Mouse (Mus musculus): ENCODE data around the gene Gm48552.

Gm48552 gene

DNA sequence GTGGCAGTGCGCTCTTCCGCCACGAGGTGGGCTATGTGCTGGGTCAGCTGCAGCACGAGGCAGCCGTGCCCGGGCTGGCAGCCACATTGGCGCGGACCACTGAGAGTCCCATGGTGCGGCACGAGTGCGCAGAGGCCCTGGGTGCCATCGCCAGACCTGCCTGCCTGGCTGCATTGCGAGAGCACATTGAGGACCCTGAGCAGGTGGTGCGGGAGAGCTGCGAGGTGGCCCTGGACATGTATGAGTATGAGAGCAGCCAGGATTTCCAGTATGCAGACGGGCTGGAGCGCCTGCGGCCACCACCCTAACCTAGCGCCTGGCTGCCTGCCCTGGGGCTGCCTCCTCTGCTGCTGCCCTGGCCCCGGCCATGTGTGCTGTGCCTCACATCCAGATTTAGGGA is 1.1 kb upstream of the Gm48552 start:
- DNase-seq (ENCODE audit: low spot score) = no peak

DNA sequence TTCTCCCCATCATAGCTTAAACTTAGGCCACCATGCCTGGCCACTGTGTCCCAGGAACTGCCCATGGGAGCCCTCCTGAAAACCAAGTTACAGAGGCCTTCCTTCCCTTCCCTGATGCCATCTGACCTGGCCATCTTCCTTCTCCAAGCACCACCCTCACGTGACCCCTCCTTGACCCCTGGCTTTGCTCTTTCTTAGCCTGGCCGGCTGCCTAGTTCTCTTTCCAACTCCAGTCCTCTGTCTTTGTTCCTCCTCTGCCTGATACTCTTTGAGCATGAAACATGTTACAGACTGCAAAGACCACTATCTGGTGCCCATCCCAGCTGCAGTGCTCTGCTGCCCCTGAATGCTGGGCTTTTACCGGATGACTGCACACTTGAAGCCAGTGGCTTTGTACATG is 568 bp downstream of the Gm48552 start:
- DNase-seq (ENCODE audit: low spot score) = no peak

DNA sequence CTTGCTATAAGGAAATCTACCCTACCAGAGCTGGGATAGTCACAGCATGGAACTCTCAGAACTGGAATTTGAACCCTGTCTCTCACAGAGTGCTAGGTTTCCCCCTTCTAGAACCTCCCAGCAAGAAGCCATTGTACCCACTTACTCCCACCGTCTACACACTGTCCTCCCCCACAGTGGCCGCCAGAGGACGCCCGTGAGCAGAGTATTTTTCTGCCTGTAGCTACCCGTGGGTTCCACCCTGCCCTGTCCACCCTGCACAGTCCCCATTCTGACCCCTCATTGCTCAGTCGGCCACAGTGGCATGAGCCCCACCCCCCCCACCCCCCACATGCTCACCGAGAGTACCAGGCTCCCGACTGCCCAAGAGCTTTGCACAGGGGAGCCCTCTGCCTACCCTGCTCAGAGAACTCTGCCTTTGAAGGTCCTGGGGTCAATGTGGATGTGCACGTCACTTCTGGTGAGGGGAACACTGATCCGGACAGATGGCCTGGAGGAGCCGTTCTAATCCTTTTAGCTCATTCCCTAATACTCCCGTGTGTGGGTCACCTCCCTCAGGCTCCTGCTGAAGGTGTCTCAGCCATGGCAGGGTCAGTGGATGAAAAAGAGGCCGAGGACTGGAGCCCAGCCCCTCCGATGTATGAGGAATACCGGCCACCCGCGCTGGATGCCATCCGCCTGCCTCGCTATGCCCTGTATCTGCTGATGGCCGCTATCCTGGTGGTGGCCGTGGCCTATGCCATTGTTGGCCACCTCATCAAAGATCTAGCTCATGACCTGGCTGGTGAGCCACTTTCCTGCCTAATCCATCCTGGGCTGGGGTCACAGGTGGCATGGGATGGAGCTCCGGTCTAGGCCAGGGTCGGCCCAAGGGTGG is 1.2 kb downstream of the Gm48552 start:
- peak; percentile 73 for DNase-seq (ENCODE audit: low spot score)

DNA sequence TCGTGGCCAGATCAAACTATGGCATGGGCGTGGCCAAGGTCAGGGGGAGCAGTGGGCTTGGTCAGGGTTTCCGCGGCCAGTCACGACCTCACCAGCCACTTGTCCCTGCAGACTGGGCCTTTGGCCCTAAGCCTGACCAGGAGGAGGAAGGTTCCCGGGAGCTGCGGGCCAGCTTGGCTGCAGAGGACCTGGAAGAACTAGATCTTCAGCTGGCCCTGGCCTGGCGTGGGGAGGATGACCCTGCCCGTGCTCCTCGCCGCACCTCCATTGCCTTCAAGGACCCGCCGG is 1.8 kb downstream of the Gm48552 start:
- no peak for DNase-seq (ENCODE audit: low spot score)

DNA sequence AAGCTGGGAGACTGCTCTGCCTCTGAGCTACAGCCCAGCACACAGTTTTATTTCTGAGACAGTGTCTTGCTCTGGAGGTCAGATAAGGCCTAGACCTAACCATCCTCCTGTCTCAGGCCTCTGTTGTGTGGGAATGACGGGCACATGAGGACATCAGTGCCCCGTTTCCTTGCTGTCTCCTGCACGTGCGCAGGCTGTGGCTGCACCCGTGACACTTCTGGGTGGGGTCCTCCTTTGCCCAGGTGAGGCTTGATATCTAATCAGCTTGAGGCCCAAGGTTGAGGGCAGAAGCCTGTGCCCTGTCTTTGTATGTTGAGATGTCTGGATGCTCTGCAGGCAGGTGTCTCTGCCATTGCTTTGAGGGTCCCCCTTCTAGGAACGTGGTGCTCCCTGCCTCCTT is 3.5 kb downstream of the Gm48552 start:
- no peak for DNase-seq (ENCODE audit: low spot score)

DNA sequence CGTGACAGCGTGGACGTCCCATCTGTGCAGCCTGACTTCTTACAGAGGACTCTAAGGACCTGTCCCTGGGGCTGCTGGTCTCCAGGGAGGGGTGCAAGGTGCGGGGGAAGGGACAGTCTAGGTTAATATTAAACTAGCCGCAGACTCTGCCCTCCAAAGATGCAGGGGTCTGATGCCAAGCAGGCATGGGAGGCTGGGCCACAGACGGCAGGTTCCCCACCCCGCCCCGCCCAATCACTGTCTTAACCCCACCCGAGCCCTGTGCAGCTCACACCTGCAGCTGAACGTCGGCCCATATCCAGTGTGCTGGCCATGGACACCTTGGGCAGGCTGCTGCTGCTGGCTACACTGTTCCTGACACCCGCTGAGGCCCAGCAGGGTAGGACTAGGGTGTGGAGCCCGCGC is 4.0 kb downstream of the Gm48552 start, which contains the start of gene Smim24:
TSS of gene Smim24 (plus strand) at position 271 of the 405 bp plus-strand sequence.
- no peak for DNase-seq (ENCODE audit: low spot score)

DNA sequence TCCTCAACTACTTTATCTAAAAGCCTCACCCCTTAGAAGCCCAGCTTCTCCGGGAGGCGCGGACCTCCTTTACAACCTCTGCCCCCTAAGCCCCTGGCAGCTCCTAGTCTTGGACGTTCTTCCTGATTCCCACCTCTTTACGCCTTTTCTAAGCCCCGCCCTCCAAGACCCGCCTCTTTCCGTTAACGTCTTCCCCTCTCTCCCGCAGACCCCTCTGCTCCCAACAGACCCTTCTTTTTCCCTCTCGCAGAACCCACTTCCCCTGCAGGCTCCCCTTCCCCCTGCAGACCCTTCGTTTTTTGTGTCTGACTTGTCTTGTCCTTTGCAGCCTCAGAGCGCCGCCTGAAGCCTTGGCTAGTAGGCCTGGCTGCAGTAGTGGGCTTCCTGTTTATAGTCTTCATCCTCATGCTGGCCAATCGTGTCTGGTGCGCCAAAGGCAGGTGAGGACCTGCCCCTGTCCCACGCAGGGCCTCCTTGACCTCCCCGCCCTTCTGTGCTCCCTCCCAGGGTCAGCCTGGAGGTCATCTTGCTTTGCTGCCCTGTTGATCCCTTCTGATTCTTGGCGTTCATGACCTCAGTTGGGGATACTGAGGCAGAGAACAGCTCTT is 4.8 kb downstream of the Gm48552 start:
- no peak for DNase-seq (ENCODE audit: low spot score)

DNA sequence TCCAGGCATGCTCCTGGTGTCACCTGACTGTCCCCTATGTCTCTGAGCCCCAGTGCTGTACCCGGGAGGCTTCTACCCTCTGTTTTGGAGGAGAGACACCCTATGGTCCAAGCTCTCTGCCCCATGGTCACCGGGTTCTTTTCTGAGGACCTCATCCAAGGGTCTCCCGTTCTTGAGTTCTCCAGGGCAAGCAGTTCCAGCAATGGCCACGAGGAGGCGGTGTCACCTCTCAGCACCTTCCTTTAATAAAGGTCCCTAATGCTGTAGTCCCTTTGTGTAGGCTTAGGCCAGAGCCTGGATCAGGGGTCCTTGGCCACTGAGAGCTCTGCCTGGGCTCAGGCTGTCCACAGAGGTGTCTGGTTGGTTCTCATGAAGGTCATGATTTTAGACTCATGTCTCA is 6.3 kb downstream of the Gm48552 start:
- DNase-seq (ENCODE audit: low spot score) = peak; percentile 64

DNA sequence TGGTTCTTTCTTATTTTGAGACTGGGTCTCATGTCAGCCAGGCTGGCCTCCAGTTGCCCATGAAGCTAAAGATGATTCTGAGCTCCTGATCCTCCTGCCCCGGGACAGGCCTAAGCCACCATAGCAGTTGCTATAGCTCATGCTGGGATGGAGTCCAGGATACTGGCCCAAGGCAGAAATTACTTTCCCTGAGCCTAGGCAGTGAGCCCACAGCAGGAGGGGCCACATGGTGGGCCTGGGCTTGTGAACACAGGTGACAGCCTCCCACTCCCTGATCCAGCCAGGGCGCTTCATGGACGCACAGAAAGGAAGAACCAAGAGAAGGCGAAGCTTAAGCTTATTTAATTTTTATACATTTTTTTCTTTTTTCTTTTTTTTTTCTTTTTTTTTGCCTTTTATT is 7.1 kb downstream of the Gm48552 start:
- DNase-seq (ENCODE audit: low spot score) = no peak

DNA sequence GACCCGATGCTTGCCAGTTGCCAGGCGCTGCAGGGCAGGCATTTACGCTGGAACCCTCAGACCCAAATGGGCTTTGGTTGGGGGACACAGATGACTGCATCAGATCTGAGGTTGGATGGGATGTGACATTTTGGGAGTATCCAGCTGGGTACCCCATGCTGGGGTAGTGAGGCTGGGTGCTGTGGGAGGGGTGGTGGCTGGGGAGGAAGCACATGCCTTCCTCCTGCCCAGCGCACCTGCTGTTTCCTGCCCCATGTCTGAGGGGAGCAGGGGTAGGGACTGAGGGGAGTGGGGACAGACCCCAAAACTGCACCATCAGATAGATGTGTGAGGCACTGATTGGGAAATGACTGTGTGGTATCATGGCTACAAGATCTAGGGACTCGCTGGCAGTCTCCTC is 7.9 kb downstream of the Gm48552 start:
- DNase-seq (ENCODE audit: low spot score) = no peak

DNA sequence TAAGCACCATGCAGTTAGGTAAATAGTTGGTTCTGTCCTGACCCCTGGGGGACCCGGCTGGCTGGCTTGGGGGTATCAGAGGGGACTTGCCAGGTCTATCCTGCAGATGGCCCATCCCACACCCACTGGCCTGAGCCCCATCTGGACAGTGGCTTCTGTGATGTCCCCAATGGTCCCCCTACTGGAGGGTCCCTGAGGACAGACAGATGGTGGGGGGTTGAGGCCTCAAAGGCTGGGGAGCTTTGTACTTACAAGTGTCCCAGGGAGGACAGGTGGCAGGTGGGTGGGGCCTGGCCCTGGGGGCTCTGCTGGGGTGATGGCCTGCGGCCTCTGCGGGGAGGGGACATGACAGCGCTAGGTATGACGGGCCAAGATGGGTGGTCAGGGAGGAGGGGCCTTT is 10.5 kb downstream of the Gm48552 start:
- DNase-seq (ENCODE audit: low spot score) = no peak

DNA sequence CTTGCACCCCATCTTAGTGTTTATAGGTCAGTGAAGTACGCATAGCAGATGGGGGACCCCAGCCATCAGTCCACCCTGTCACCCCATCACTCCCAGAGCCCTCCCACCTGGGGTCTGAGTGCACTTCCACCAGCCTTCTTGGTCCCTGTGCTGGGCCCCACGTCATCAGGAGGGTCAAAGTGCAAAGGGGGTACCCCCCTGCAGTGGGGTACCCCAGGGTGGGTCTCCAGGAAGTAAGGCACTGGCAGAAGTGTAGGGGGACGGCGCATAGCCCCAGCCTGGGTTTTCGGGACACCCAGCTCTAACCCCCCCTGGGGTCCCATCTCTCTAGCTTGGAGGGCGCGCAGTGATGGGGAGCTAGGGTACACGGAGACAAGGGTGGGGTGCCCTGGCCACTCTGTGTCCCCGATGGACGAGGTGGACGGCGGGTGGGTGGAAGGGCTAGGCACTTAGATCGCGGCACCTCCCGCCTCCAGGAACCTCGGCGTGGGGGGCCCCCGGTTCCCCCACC is 11.0 kb downstream of the Gm48552 start:
- no peak for DNase-seq (ENCODE audit: low spot score)

DNA sequence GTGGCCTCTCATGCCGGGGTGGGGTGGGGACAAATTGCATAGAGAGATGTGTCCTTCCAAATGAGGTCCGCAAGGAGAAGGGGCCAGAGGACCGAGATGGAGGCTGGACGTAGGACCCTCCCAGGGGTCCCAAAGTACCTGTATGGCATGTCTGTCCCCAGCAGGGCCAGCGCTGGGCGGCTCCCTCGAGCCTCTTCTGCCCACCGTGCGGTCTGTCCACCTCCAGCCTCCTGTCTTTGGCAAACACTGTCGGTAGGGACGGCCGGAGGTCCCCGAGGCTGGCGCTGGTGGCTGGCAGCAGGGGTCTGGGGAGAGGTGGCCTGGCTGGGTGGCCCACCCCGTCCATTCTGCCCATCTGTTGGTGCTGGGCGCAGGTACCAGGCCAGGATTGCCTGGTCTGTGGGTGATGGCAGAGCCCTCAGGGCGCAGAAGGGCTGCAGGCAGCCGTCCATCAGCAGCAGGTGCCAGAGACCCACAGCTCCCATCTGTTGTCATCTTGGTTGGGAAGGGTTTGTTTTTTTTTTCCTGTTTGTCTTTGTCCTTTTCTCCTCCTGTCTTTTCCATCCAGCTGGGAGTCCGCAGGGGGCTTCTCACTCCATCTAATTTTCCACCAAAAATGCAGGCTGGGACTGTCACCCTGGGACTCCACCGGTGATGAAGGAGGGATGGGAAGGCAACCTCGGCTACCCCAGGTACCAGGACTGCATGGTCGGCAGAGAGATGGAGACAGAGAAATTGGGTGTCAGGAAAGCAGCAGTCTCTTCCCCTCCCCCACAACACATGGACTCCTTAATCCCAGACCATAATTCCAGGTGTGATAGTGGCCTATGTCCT is 11.8 kb downstream of the Gm48552 start:
- no peak for DNase-seq (ENCODE audit: low spot score)

DNA sequence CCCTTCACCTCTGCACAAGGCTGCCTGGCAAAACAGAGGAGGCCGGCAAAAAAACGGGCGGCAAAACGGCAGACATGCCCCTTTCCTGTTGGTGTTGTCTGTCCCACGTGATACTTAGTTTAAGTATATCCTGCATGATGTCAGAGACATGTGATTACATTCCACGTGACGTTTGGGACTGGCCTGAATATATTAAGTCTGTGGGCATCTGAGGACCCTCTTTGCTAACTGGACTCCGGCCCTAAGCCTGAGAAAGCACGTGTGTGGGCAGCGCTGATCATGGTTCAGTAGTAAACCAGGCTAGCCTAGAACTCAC is 12.4 kb downstream of the Gm48552 start:
- DNase-seq (ENCODE audit: low spot score) = no peak

DNA sequence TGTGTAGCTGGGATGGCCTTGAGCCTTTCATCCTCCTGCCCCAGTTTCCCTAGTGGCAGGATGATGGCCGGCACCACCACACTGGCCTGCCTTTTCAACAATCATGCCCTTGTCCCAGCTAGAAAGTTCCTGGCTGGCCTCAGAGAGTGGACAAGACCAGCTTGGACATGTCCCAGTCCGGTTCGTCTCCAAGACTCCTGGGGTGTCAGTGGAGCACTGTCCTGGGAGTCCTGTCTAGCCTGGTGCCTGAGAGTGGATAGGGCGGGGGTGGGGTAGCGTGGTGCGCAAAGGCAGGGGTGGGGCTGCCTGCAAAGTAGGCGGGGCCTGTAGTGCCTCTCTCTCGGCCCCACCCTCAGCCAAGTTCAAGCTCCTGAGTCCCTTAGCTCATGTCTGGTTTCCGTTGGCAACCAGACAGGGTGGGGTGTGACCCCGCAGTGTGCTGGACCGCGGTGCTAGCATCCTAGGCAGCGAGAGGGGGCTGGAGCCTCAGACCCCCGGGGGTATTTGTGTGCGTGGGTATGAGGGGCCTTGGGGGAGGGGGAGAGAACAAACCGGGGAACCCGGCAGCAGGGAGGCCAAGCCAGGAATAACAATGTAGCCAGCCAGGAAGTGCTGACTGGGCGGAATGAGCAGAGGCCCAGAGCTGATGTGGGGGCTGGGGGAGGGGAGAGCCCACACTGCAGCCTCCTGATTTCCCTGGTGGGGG is 12.9 kb downstream of the Gm48552 start:
- DNase-seq (ENCODE audit: low spot score) = peak; percentile 63

DNA sequence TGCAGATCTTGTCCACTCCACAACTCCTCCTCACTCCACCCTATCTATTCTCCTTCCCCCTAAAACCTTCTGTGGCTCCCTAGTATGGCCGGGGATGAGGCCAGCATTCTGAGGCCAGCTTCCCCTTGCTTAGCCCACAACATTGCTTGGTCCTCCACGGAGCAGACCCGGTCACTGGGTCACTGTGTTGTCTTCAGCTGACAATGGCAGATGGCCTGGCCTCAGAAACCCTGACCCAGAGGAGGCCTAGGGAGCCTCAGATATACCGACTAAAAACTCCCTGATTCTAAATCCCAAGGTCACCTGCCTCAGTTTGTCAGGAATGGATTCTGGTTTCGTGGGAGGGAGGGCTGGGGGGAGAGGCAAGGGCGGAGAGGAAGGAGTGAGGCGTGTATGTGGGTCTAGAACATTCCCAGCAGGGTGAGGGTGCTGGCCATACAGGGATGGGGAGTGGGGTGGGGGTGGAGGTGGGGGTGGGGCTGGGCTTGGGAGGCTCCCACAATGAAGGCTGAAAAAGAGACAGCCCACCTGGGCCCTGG is 13.5 kb downstream of the Gm48552 start:
- no peak for DNase-seq (ENCODE audit: low spot score)

DNA sequence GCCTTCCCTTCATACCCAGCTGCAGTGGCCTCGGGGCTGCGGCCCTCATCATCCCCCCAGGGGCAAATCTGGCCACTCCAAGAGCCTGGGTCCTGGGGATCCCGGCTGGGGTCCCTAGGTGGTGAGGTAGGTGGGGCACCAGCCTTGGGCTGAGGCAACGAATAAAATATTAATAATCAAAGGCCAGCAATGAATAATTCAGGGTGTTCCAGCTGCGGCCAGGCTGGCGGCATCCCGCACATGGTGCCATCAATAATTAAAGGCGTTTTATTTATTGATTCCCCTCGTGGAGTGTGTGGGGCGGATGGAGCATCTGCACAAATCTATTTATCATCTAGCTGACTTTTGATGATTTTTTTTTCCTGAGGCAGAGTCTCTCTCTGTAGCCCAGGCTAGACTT is 14.7 kb downstream of the Gm48552 start:
- DNase-seq (ENCODE audit: low spot score) = no peak

DNA sequence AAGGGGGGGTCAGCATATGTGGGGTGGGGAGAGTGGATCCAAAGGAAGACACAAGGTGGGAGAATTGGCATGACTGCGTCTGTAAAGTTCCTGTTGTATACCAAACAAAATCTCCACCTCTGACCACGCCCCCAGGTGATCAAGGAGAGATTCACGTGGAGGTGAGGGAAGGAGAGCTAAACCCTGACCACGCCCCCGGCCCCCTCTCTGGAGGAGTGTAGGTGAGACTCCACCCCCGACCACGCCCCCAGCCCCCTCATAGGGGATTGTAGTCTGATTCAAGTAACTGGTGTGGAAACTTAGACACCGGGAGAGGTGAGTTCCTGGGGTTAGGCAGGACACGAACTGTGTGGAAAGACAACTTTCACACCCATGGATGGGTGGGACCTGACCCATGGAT is 15.3 kb downstream of the Gm48552 start:
- DNase-seq (ENCODE audit: low spot score) = no peak

DNA sequence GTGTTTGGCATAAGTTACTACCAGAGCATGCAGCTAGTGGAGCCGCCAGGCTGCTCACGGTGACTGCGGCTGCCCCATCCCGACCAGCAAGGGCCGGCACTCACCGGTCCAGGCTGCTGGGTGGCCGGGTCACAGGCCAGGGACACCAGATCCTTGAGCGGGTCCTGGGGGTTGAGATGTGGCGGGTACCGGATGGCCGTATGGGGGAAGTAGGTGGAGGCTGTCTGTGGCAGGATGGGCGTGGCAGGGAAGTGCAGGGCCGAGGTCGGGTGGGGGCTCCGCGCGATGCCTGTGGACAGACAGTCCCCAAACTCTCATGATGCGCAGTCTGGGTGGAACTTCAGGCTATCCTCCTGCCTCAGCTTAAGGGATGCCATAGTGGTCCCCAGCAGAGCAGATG is 15.9 kb downstream of the Gm48552 start:
- no peak for DNase-seq (ENCODE audit: low spot score)

DNA sequence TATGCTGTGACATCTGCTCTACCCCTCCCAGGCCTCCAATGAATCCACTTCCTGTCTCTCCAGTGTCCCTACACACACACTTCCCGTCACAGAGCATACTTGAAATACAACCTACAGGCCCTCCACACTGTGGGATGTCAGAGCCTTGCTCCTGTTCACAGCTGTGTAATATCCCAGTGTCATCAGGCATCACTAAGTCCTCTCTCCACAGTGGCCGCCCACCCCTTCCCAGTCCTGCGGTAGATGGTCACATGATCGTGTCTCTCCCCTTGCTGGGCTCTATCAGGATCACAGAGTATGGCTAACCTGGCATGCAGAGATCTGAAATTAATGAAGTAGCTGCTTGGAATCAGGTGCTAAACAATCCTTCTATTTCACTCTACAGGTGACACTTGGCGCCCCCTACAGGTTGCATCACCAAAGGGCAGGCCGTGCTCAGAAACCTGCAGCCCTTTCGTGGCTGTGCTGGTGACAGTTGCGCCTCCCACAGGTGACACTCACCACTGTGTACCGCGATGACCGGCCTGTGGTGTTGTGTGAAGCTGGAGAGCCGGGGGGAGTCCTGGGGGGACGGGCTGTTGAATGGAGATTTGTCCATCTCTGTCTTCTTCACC is 16.9 kb downstream of the Gm48552 start:
- peak; percentile 52 for DNase-seq (ENCODE audit: low spot score)
